Mouse (Mus musculus): ENCODE results near the gene Mms19. TPM values are rescaled to one million over a fixed set of nuclear protein-coding genes. Genes with fewer than 3 reads are reported as not detected.

The Mms19 gene
- total and polyA plus RNA-seq, 2 experiments from 2014 or later, result 26.1 to 45.7 TPM

DNA sequence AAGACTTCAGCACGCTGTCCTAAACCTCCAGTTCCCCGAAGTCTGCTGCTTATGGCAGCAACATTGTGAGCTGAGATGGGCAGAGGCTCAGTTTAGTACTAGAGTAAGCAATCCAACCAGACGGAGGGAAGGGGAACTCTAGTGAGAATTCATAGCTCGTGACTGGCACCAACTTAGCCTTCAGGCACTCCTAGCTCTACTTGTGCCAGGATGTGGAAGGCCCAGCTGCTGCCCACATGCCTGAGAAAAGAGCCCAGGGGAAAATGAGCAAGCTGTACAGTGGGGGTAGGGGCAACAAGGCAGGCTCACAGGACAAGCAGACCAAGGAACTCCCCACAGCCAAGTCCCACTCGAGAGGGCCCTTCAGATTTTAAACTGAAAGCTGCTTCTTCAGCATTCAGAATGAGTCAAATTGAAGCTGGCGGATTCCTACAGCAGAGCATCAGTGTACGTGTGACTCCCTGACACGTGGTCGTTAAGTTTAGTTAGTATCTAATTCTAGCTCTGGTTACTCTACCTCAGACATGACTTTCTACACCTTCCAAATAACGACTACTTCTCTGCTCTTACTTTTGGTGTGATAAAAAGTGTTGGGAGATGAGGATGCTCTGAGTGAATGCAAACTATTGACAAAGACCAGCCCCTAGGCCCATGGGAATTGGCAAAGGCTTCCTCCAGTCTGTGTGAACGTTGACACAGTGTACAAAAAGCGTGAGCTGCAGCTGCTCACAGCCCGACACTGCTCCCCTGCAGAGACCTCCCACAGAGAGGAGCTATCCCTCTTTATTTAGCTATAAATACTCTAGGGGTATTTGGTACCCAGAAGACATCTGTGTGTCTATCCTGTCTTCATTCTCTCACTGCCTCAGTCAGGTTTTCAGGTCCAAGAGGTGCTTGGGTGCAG is 6.8 kb downstream of the Mms19 start:
- no peak overlapping the region for H3K4me2 ChIP-seq (ENCODE audit: low read depth, low read length, poor library complexity, severe bottlenecking)
- no peak overlapping the region for H3K27ac ChIP-seq (ENCODE audit: low read depth, low read length)
- no peak overlapping the region for H3K9ac ChIP-seq (replicated peaks; ENCODE audit: low read length, poor library complexity, severe bottlenecking)
- no peak for ATAC-seq (ENCODE audit: low FRiP score)
- no peak overlapping the region for H3K4me3 ChIP-seq (ENCODE audit: low read depth, low read length)
- H3K9me3 ChIP-seq (ENCODE audit: low read length), result no peaks in the 10 kb centered on the region
- 52% methylated on average over 13 of the region's 13 CpGs for WGBS
- H3K27me3 ChIP-seq (ENCODE audit: insufficient read depth, low read length), result no peaks in the 10 kb centered on the region
- H3K4me1 ChIP-seq (ENCODE audit: insufficient read depth, low read length), result no peaks in the 10 kb centered on the region
- DNase-seq (ENCODE audit: low spot score), result peak; percentile 54
- no peaks in the 10 kb centered on the region; the same call in 1 of the 2 replicates for H3K36me3 ChIP-seq (ENCODE audit: insufficient read depth, low read length)
- TF ChIP-seq CTCF (IDR thresholded peaks at IDR 0.05), result no peak

GRCm38 (mm10) chr19:41969618-41970017 is 11.3 kb downstream of the Mms19 start:
- WGBS, result 94% methylated on average over 7 of the region's 7 CpGs
- H3K9me3 ChIP-seq (ENCODE audit: low read length), result no peaks in the 10 kb centered on the region
- no peak for ATAC-seq (ENCODE audit: low FRiP score)

GRCm38 (mm10) chr19:41953574-41953973 is 27.4 kb downstream of the Mms19 start:
- 92% methylated on average over 3 of the region's 3 CpGs for WGBS
- no peak overlapping the region for H3K4me3 ChIP-seq (ENCODE audit: low read depth, low read length)
- no peak overlapping the region for H3K4me2 ChIP-seq (ENCODE audit: low read depth, low read length, poor library complexity, severe bottlenecking)
- no peaks in the 10 kb centered on the region for H3K9me3 ChIP-seq (ENCODE audit: low read length)
- no peak overlapping the region for H3K27ac ChIP-seq (ENCODE audit: low read depth, low read length)
- H3K9ac ChIP-seq (replicated peaks; ENCODE audit: low read length, poor library complexity, severe bottlenecking), result no peak overlapping the region
- peaks cover 74% of the 10 kb centered on the region for H3K36me3 ChIP-seq (ENCODE audit: insufficient read depth, low read length)
- DNase-seq (ENCODE audit: low spot score) (no peak), ATAC-seq (ENCODE audit: low FRiP score) (no peak)
- no peak for TF ChIP-seq CTCF (IDR thresholded peaks at IDR 0.05)
- H3K27me3 ChIP-seq (ENCODE audit: insufficient read depth, low read length), result no peaks in the 10 kb centered on the region
- no peaks in the 10 kb centered on the region for H3K4me1 ChIP-seq (ENCODE audit: insufficient read depth, low read length)

More at GRCm38 (mm10) chr19:41969618-41970017, 11.3 kb downstream of the Mms19 start:
- Histone ChIP-seq H3K4me1 (ENCODE audit: insufficient read depth, low read length) (no peaks in the 10 kb centered on the region), H3K4me2 (ENCODE audit: low read depth, low read length, poor library complexity, severe bottlenecking) (no peak overlapping the region), H3K27me3 (ENCODE audit: insufficient read depth, low read length) (no peaks in the 10 kb centered on the region), H3K9ac (replicated peaks; ENCODE audit: low read length, poor library complexity, severe bottlenecking) (no peak overlapping the region), H3K4me3 (ENCODE audit: low read depth, low read length) (no peak overlapping the region), H3K36me3 (ENCODE audit: insufficient read depth, low read length) (peaks cover 15% of the 10 kb centered on the region), H3K27ac (ENCODE audit: low read depth, low read length) (no peak overlapping the region)
- no peak for TF ChIP-seq CTCF (IDR thresholded peaks at IDR 0.05)
- no peak for DNase-seq (ENCODE audit: low spot score)

DNA sequence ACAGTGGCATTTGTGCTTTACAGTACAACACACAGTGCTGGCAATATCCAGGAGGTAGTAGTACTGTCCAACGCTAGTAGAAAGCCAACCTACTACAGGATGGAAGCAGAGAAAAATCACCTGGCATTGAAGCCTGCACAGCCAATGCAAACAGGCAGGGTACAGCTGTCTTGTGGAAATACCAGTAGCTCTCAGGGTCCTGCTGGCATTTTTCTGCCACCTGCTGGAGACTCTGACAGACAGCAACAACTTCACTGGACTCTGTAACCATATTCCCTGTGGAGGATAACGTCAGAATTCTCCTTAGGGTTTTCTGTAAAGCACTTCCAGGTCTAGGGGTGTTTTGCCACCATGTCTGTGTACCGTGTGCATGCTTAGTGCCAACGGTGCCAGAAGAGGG is 28.7 kb downstream of the Mms19 start:
- DNase-seq (ENCODE audit: low spot score), result peak; percentile 26
- Histone ChIP-seq H3K36me3 (ENCODE audit: insufficient read depth, low read length) (peaks cover 79% of the 10 kb centered on the region), H3K9ac (replicated peaks; ENCODE audit: low read length, poor library complexity, severe bottlenecking) (no peak overlapping the region), H3K27ac (ENCODE audit: low read depth, low read length) (no peak overlapping the region), H3K4me3 (ENCODE audit: low read depth, low read length) (no peak overlapping the region), H3K4me2 (ENCODE audit: low read depth, low read length, poor library complexity, severe bottlenecking) (no peak overlapping the region), H3K27me3 (ENCODE audit: insufficient read depth, low read length) (no peaks in the 10 kb centered on the region), H3K4me1 (ENCODE audit: insufficient read depth, low read length) (no peaks in the 10 kb centered on the region), H3K9me3 (ENCODE audit: low read length) (no peaks in the 10 kb centered on the region)
- 82% methylated on average over 4 of the region's 4 CpGs for WGBS
- peak; percentile 66 for TF ChIP-seq CTCF (IDR thresholded peaks at IDR 0.05)
- ATAC-seq (ENCODE audit: low FRiP score), result no peak

GRCm38 (mm10) chr19:41943841-41944240 is 37.1 kb downstream of the Mms19 start:
- Histone ChIP-seq H3K4me3 (ENCODE audit: low read depth, low read length) (no peak overlapping the region), H3K36me3 (ENCODE audit: insufficient read depth, low read length) (peaks cover 79% of the 10 kb centered on the region), H3K27me3 (ENCODE audit: insufficient read depth, low read length) (no peaks in the 10 kb centered on the region), H3K9me3 (ENCODE audit: low read length) (no peaks in the 10 kb centered on the region), H3K4me1 (ENCODE audit: insufficient read depth, low read length) (no peaks in the 10 kb centered on the region), H3K9ac (replicated peaks; ENCODE audit: low read length, poor library complexity, severe bottlenecking) (no peak overlapping the region), H3K4me2 (ENCODE audit: low read depth, low read length, poor library complexity, severe bottlenecking) (no peak overlapping the region), H3K27ac (ENCODE audit: low read depth, low read length) (no peak overlapping the region)
- ATAC-seq (ENCODE audit: low FRiP score), result no peak
- DNase-seq (ENCODE audit: low spot score), result no peak
- 92% methylated on average over 7 of the region's 7 CpGs for WGBS
- no peak for TF ChIP-seq CTCF (IDR thresholded peaks at IDR 0.05)

DNA sequence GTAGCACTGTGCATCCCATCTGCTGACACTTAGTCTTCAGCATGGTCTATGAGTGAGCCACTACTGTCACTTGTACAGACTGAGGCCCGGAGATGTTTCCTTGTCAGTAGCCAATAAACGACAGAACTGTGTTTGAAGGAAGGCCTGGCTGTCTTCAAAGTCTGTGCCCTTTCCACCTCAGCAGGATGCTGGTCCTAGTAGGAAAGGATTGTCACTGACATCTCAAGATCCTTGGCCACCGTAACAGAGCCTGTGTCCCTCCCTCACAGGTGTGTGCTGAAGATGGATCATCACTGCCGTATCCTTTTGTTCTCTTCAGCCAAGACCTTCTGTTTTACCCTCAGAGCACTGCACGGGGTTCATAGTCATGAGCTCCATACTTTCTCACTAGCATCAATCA is 42.4 kb downstream of the Mms19 start:
- no peaks in the 10 kb centered on the region for H3K27me3 ChIP-seq (ENCODE audit: insufficient read depth, low read length)
- no peak overlapping the region for H3K9ac ChIP-seq (replicated peaks; ENCODE audit: low read length, poor library complexity, severe bottlenecking)
- DNase-seq (ENCODE audit: low spot score) (no peak), ATAC-seq (ENCODE audit: low FRiP score) (no peak)
- no peak overlapping the region for H3K4me2 ChIP-seq (ENCODE audit: low read depth, low read length, poor library complexity, severe bottlenecking)
- H3K9me3 ChIP-seq (ENCODE audit: low read length), result no peaks in the 10 kb centered on the region
- peaks cover 7% of the 10 kb centered on the region; the same call in 1 of the 2 replicates for H3K4me1 ChIP-seq (ENCODE audit: insufficient read depth, low read length)
- no peak overlapping the region for H3K27ac ChIP-seq (ENCODE audit: low read depth, low read length)
- H3K4me3 ChIP-seq (ENCODE audit: low read depth, low read length), result no peak overlapping the region
- no peak for TF ChIP-seq CTCF (IDR thresholded peaks at IDR 0.05)
- peaks cover 43% of the 10 kb centered on the region for H3K36me3 ChIP-seq (ENCODE audit: insufficient read depth, low read length)
- WGBS, result 91% methylated on average over 5 of the region's 5 CpGs
